Mouse (Mus musculus): ENCODE measurements around the gene Plcb2. TPM values are rescaled to one million over a fixed set of nuclear protein-coding genes. Genes with fewer than 3 reads are reported as not detected.

Plcb2 gene
- polyA plus RNA-seq, 1 experiment from 2014 or later, result 0.46 TPM

DNA sequence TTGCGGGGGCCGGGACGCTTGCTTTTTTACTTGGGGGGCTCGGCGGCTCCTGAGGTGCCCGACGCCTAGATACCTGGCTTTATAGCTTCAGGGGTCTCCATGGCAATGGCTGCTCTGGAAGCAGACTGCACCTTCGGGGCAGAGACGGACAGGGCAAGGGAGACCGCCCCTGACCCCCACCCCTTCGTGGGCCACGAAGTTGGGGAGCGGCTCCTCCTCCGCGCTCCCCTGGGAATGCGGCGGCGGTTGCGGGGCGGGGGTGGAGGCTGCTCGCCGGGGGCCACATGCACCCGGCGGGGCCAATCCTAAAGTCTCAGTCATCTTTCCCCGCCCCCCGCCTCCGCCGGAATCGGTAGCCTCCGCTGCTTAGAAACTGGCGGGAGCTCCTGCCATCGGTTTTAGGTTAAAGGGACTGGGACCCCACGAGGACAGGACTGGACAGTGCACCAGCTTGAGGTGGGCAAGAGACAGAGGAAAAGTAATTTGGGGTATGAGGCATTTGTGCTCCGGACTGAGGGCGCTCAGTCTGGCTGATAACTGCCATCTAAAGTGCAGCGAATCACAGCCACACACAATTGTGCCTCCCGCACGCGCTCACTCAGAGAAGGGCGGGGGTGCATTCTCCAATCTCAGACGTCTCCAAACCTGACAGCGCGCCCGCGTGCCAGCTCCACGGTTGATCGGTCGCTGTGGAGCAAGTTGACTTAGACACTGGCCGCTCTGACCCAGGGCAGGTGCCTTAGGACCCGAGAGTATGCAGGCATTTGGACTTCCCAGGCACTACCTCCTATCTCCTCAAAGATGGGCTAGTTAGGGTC lies 24.1 kb downstream of the Plcb2 start, which contains the start of gene Ankrd63:
Ankrd63 (minus strand) TSS at position 51 of the 818 bp plus-strand sequence.
- Histone ChIP-seq H3K27me3 (peaks cover 100% of the 10 kb centered on the region), H3K9ac (peak within 1 kb of the TSS; percentile 48), H3K27ac (no peak within 1 kb of the TSS), H3K9me3 (no peaks in the 10 kb centered on the region), H3K4me3 (peak within 1 kb of the TSS; percentile 47), H3K4me2 (replicated peaks) (peak within 1 kb of the TSS; percentile 75), H3K36me3 (no peaks in the 10 kb centered on the region), H3K4me1 (peaks cover 33% of the 10 kb centered on the region)
- ATAC-seq (ENCODE audit: low FRiP score, low read depth), result no peak
- 1% methylated on average over 50 of the region's 50 CpGs for WGBS

- peak overlapping the region; percentile 47 for H3K4me3 ChIP-seq
- WGBS, result under 1% methylated on average over 92 of the region's 93 CpGs
- no peaks in the 10 kb centered on the region for H3K9me3 ChIP-seq
- ATAC-seq (ENCODE audit: low FRiP score, low read depth), result no peak
- no peak overlapping the region for H3K27ac ChIP-seq
- no peaks in the 10 kb centered on the region for H3K36me3 ChIP-seq
- peaks cover 34% of the 10 kb centered on the region for H3K4me1 ChIP-seq
- peak overlapping the region; percentile 48 for H3K9ac ChIP-seq
- H3K27me3 ChIP-seq, result peaks cover 95% of the 10 kb centered on the region
- H3K4me2 ChIP-seq (replicated peaks), result peak overlapping the region; percentile 75
These were observed 25.1 kb downstream of the Plcb2 start for GRCm38 (mm10) chr2:118702883-118703761.

DNA sequence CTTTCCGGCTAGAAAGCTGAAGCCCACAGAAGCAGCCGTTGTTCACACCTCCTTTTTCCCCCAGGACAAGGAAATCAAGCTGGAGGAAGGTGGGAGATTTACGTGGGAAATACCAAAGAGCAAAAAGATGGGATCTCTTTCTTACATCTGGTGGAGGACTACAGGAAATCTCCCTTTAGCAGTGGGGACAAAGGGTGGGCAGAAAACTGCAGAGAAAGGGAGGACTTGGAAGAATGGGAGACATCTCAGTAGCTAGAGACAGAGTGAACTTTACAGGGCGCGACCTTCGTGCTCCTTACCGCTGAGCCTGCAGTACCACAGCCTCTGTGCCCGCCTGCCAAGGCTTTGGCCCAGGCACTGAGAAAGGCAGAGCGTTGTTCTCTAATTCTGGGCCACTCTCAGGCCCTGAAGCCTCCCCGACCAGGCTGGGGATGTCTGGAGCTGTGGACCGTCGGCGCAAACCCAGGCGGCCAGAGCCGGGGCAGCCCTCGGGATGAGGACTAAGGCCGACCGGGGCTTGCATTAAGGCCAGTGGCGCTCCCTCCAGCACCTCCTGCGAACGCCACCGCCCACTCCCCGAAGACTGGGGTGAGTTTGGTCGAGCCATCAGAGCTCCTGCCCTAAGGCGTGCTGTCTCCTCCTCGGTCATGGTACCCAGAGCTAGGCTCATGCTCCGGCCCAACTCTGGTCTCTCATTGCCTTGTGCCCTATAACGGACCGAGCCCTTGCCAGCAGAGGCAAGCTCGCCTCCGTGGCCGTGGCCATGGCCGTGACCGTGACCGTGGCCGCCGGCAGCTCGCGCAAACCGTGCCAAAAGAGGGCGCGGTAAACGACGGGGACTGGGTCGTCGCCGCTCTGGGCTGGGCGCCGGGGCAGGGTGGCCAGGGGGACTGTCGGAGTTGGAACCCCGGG lies 26.0 kb downstream of the Plcb2 start:
- Histone ChIP-seq H3K27ac (no peak overlapping the region), H3K4me1 (peaks cover 40% of the 10 kb centered on the region), H3K9me3 (no peaks in the 10 kb centered on the region), H3K9ac (peak overlapping the region; percentile 48), H3K27me3 (peaks cover 94% of the 10 kb centered on the region), H3K4me3 (peak overlapping the region; percentile 47), H3K36me3 (no peaks in the 10 kb centered on the region), H3K4me2 (replicated peaks) (peak overlapping the region; percentile 75)
- no peak for ATAC-seq (ENCODE audit: low FRiP score, low read depth)
- 2% methylated on average over 51 of the region's 51 CpGs for WGBS

DNA sequence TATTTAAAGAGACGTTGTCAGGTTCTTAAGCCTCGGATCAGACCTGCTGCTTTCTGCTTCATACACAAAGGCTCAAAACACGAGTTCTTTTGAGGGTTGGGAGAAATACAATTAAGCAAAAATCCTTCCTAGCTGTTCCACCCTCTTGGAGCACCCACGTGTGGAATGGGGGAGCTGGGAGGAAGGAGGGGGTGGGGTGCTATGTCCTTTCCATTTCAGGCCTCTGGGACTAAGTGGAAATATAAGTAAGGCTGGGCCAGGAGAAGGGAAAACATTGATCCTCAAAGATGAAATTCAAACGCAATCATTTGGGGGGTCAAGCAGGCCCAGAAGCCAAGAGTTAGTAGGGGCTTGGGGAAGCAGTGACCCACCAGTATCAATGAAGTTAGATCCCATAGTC lies 27.1 kb downstream of the Plcb2 start:
- peaks cover 50% of the 10 kb centered on the region for H3K4me1 ChIP-seq
- WGBS, result 3% methylated on average over 5 of the region's 5 CpGs

GRCm38 (mm10) chr2:118700179-118701062 lies 27.8 kb downstream of the Plcb2 start:
- no peak overlapping the region for H3K27ac ChIP-seq
- peak overlapping the region; percentile 34 for H3K4me3 ChIP-seq
- H3K4me2 ChIP-seq (replicated peaks), result peak overlapping the region; percentile 57
- H3K9ac ChIP-seq, result peak overlapping the region; percentile 39; the same call in 1 of the 2 replicates
- no peaks in the 10 kb centered on the region for H3K9me3 ChIP-seq
- ATAC-seq (ENCODE audit: low FRiP score, low read depth), result no peak
- H3K27me3 ChIP-seq, result peaks cover 94% of the 10 kb centered on the region
- H3K36me3 ChIP-seq, result no peaks in the 10 kb centered on the region
- 2% methylated on average over 32 of the region's 32 CpGs for WGBS
- peaks cover 54% of the 10 kb centered on the region for H3K4me1 ChIP-seq

More for the DNA sequence above, 27.1 kb downstream of the Plcb2 start:
- Histone ChIP-seq H3K9me3 (no peaks in the 10 kb centered on the region), H3K27me3 (peaks cover 94% of the 10 kb centered on the region), H3K27ac (no peak overlapping the region), H3K36me3 (no peaks in the 10 kb centered on the region), H3K4me3 (peak overlapping the region; percentile 34; the same call in 1 of the 2 replicates), H3K4me2 (replicated peaks) (peak overlapping the region; percentile 57; the same call in 1 of the 2 replicates), H3K9ac (no peak overlapping the region)
- ATAC-seq (ENCODE audit: low FRiP score, low read depth), result no peak

DNA sequence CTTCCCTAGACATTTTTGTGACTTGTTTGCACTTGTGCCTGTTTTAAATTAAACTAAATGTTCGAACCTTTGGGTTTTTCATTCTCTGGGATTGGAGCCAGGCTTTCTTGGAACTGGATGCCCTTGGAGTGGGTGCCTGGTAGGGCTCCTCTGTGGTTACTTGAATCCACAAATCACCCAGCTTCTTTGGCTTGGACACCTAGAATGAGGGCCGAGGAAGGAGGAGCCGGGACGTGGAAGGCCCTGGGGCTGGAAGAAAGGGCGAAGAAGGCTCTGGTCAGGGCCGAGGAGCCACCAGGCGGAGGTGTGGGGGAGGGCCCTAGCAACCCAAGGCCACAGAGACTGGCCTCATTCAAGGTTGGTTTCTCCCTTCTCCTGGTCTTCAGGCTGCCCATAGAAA lies 30.3 kb downstream of the Plcb2 start:
- ATAC-seq (ENCODE audit: low FRiP score, low read depth), result no peak
- H3K4me1 ChIP-seq, result peaks cover 39% of the 10 kb centered on the region
- no peak overlapping the region for H3K4me2 ChIP-seq (replicated peaks)
- H3K27me3 ChIP-seq, result peaks cover 91% of the 10 kb centered on the region
- H3K9me3 ChIP-seq, result no peaks in the 10 kb centered on the region
- no peak overlapping the region for H3K4me3 ChIP-seq
- no peak overlapping the region for H3K9ac ChIP-seq
- no peaks in the 10 kb centered on the region for H3K36me3 ChIP-seq
- H3K27ac ChIP-seq, result no peak overlapping the region
- WGBS, result 25% methylated on average over 7 of the region's 7 CpGs

- peaks cover 34% of the 10 kb centered on the region for H3K4me1 ChIP-seq
- WGBS, result 40% methylated on average over 5 of the region's 5 CpGs
- no peak overlapping the region for H3K4me2 ChIP-seq (replicated peaks)
- H3K9me3 ChIP-seq, result no peaks in the 10 kb centered on the region
- no peak for ATAC-seq (ENCODE audit: low FRiP score, low read depth)
- H3K9ac ChIP-seq, result no peak overlapping the region
- H3K27me3 ChIP-seq, result peaks cover 85% of the 10 kb centered on the region
- H3K36me3 ChIP-seq, result no peaks in the 10 kb centered on the region
- no peak overlapping the region for H3K27ac ChIP-seq
- H3K4me3 ChIP-seq, result no peak overlapping the region
These were observed 30.8 kb downstream of the Plcb2 start for GRCm38 (mm10) chr2:118697311-118697877.

DNA sequence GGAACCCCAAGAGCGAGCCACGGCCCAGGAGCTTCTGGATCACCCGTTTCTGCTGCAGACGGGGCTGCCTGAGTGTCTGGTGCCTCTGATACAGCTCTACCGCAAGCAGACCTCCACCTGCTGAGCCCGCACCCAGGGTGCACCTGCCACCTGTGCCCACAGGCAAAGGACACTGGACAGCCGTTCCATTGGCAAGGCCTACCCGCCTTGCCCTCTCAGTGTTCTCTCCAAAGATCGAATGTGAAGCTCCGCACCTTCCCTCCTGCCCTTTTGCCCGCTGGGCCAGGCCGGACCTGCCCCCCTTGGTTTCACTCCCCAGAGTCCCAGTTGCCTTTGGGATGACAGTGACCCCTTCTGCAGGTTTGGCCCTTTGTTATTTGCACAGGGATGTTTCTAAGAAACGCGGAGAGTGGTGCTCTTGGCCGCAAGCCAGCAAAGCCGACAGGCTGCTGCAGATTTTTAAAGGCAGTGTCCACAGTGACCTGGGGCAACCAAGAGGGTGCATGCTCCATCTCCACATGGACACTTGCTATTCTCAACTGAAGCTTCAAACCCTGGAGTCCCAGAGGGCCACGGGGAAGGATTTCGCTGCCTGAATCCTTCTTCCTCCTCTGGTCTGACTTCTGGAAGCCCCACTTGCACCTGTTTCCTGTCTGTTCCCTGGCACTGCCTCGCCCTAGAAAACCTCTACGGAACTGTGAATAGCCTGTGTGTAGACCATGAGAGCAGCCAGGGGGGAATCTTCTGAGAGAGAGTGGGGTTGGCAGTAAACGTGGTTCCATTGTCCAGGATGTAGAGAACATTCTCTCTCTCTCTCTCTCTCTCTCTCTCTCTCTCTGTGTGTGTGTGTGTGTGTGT lies 31.6 kb downstream of the Plcb2 start:
- Histone ChIP-seq H3K36me3 (no peaks in the 10 kb centered on the region), H3K27ac (no peak overlapping the region), H3K9me3 (no peaks in the 10 kb centered on the region), H3K4me2 (replicated peaks) (no peak overlapping the region), H3K4me1 (peaks cover 31% of the 10 kb centered on the region), H3K27me3 (peaks cover 81% of the 10 kb centered on the region), H3K4me3 (no peak overlapping the region), H3K9ac (0 out of 2 replicates have a peak overlapping the region, but pooled peaks have one; percentile 19)
- ATAC-seq (ENCODE audit: low FRiP score, low read depth), result no peak
- WGBS, result 48% methylated on average over 21 of the region's 21 CpGs

DNA sequence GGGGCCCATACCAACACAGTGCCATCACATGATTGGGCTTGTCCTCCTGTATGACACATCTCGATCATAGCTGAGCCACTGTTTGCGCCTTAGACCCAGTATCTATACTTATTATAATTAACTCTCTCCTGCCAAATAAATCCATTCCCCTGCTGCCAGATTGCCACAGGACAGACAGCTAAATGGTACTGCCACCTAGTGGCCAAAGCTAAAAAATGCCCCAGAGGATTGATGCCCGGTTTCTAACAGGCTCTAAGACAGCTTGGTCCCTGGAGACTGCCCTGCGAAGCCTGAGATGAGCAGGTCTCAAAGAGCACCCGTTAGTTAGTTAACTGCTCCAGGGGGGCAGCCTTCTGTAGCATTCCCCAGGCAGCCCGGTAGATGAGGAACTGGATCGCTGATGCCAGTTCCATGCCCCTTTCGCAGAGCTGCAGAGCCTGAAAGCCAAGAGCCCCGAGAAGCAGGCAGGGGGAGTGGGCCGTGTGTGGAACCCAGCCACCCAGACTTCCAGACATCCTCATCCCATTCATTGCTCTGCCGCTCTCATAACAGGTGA lies 32.5 kb downstream of the Plcb2 start:
- Histone ChIP-seq H3K27me3 (peaks cover 74% of the 10 kb centered on the region), H3K4me1 (peaks cover 27% of the 10 kb centered on the region), H3K9ac (peak overlapping the region; percentile 19; the same call in 1 of the 2 replicates), H3K9me3 (no peaks in the 10 kb centered on the region), H3K4me3 (no peak overlapping the region), H3K4me2 (replicated peaks) (no peak overlapping the region), H3K36me3 (no peaks in the 10 kb centered on the region), H3K27ac (no peak overlapping the region)
- WGBS, result 29% methylated on average over 11 of the region's 11 CpGs
- ATAC-seq (ENCODE audit: low FRiP score, low read depth), result no peak
